Mouse (Mus musculus): ENCODE data around the gene Fmod. TPM values are rescaled to one million over a fixed set of nuclear protein-coding genes. Genes with fewer than 3 reads are reported as not detected.
A peak's percentile ranks its signal among the peaks of the same experiment; 100 is the strongest.

The Fmod gene
- polyA plus RNA-seq, 1 experiment from 2014 or later = 0.23 TPM

DNA sequence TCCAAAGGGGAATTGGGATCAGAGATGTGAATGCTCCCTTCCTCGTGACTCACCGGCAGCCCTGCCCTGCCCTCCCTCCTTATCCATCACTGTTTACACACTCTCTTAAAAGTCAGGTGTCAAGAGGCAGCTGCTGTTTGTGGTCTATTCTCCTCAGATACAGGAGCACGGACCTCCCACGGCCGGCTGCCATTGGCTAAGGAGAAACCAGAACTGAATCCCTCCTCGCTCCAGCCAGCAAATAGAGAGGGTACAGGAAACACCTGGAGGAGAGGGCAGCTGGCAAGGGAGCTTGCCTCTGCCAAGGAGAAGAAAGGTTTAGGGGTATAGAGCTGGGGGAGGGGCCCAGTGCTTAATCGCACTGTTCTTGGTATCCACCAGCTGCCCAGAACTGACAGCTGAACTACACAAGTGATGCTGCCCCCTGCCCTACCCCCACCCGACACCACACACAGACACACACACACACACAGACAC is 30.1 kb downstream of the Fmod start:
- no peaks in the 10 kb centered on the region for H3K36me3 ChIP-seq (ENCODE audit: control insufficient read depth, insufficient read depth, low read length)
- no peaks in the 10 kb centered on the region for H3K9me3 ChIP-seq (ENCODE audit: control insufficient read depth, low read length)
- no peak overlapping the region for H3K4me3 ChIP-seq (ENCODE audit: low read depth, low read length)
- 12% methylated on average over 8 of the region's 8 CpGs for WGBS
- ATAC-seq (ENCODE audit: low read depth) = no peak
- H3K4me1 ChIP-seq (ENCODE audit: control insufficient read depth, insufficient read depth, low read length) = peaks cover 29% of the 10 kb centered on the region
- H3K4me2 ChIP-seq (ENCODE audit: low read depth, low read length) = no peak overlapping the region
- H3K27ac ChIP-seq (ENCODE audit: low read depth, low read length) = no peak overlapping the region
- no peak overlapping the region for H3K9ac ChIP-seq (replicated peaks; ENCODE audit: low read depth, low read length)
- H3K27me3 ChIP-seq (ENCODE audit: control insufficient read depth, insufficient read depth, low read length) = no peaks in the 10 kb centered on the region

DNA sequence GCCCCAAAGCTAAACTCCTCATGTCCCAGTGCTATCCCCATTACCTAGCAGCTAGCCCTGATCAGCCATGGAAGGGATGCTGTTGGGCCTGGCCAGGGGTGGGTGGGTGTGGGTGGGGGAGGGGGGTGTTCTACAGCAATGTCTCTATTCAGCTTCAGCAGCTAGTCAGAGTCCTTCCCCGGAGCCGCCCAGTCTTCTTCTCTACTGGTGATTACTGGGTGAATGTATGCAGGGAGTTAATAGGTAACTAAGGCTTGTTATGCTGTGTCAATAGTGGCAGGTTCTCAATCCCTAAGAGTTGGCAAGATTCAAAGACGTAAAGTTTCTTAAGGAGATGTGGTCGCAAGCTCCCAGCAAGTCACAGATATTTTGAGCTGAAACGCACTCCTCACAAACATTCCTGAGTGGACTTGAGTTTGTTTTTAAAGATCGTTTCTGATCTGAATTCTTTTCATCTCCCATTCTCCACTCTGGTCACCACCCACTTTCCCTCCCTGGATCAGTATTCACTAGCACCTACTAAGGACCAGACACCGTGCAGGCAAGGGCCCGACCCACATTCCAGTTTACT is 33.1 kb downstream of the Fmod start:
- no peaks in the 10 kb centered on the region for H3K27me3 ChIP-seq (ENCODE audit: control insufficient read depth, insufficient read depth, low read length)
- H3K36me3 ChIP-seq (ENCODE audit: control insufficient read depth, insufficient read depth, low read length) = no peaks in the 10 kb centered on the region
- ATAC-seq (ENCODE audit: low read depth) = no peak
- no peaks in the 10 kb centered on the region for H3K9me3 ChIP-seq (ENCODE audit: control insufficient read depth, low read length)
- H3K4me1 ChIP-seq (ENCODE audit: control insufficient read depth, insufficient read depth, low read length) = 0 out of 2 replicates have a peak, but pooled peaks cover 9% of the 10 kb centered on the region
- H3K4me2 ChIP-seq (ENCODE audit: low read depth, low read length) = no peak overlapping the region
- no peak overlapping the region for H3K27ac ChIP-seq (ENCODE audit: low read depth, low read length)
- H3K4me3 ChIP-seq (ENCODE audit: low read depth, low read length) = no peak overlapping the region
- 41% methylated on average over 8 of the region's 8 CpGs for WGBS
- H3K9ac ChIP-seq (replicated peaks; ENCODE audit: low read depth, low read length) = no peak overlapping the region

DNA sequence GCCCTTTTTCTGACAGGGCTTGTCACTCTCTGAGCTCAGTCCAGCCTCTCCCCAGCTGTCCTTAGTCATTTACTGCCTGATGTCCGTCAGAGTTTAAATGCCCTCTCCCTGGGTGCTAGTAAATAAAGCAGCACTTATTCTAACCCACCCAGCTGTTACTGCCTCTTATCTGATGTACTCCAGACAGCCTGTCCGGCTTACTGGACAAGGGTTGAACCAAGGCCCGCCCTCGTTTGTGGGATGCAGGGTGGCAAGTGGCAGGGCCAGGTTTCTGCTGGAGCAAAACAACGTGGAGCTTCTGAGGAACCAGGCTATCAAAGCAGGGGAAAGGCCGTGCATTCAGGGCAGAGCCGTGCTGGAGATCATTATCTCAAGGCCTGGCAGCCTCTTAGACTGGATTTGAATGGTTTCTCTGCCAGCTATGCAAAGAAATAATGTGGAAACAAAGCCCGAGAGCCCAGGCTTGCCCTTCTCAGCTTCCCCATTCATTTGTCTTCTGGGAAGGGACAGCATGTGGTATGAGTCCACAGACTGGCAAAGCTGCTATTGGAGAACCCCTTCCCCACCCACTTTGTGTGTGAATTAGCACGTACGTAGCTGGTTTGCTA is 34.5 kb downstream of the Fmod start:
- Histone ChIP-seq H3K4me1 (ENCODE audit: control insufficient read depth, insufficient read depth, low read length) (peaks cover 16% of the 10 kb centered on the region), H3K4me2 (ENCODE audit: low read depth, low read length) (no peak overlapping the region), H3K4me3 (ENCODE audit: low read depth, low read length) (no peak overlapping the region), H3K36me3 (ENCODE audit: control insufficient read depth, insufficient read depth, low read length) (no peaks in the 10 kb centered on the region), H3K9me3 (ENCODE audit: control insufficient read depth, low read length) (no peaks in the 10 kb centered on the region), H3K27me3 (ENCODE audit: control insufficient read depth, insufficient read depth, low read length) (no peaks in the 10 kb centered on the region), H3K27ac (ENCODE audit: low read depth, low read length) (peak overlapping the region; percentile 13), H3K9ac (replicated peaks; ENCODE audit: low read depth, low read length) (no peak overlapping the region)
- ATAC-seq (ENCODE audit: low read depth) = peak; percentile 22; the same call in 1 of the 2 replicates
- WGBS = 20% methylated on average over 10 of the region's 10 CpGs

DNA sequence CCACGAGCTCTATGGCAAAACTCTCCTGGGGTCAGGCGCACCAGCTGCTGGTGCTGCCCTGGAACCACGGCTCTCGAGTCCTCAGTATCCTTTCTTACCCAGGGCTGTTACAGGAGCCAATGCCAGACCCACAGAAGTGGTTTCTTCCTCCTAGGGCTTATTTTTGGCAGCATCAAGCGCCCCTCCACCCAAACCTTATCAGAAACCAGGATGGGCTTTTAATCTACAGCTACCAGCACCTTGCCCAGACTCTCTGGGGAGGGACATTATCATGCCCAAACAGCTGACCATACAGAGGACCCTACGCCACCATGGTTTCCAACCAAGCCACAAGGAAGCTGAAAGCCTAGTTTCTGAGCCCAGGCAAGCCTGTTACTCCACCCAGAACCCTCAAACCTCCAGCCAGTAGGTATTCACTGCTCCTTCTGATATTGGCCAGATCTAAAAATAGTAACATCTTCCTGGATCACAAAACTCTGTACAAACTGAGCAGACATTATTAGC is 36.1 kb downstream of the Fmod start:
- Histone ChIP-seq H3K9me3 (ENCODE audit: control insufficient read depth, low read length) (no peaks in the 10 kb centered on the region), H3K4me2 (ENCODE audit: low read depth, low read length) (no peak overlapping the region), H3K36me3 (ENCODE audit: control insufficient read depth, insufficient read depth, low read length) (no peaks in the 10 kb centered on the region), H3K4me1 (ENCODE audit: control insufficient read depth, insufficient read depth, low read length) (peaks cover 20% of the 10 kb centered on the region), H3K9ac (replicated peaks; ENCODE audit: low read depth, low read length) (no peak overlapping the region), H3K4me3 (ENCODE audit: low read depth, low read length) (no peak overlapping the region), H3K27me3 (ENCODE audit: control insufficient read depth, insufficient read depth, low read length) (no peaks in the 10 kb centered on the region), H3K27ac (ENCODE audit: low read depth, low read length) (no peak overlapping the region)
- WGBS = 67% methylated on average over 6 of the region's 6 CpGs
- no peak for ATAC-seq (ENCODE audit: low read depth)

DNA sequence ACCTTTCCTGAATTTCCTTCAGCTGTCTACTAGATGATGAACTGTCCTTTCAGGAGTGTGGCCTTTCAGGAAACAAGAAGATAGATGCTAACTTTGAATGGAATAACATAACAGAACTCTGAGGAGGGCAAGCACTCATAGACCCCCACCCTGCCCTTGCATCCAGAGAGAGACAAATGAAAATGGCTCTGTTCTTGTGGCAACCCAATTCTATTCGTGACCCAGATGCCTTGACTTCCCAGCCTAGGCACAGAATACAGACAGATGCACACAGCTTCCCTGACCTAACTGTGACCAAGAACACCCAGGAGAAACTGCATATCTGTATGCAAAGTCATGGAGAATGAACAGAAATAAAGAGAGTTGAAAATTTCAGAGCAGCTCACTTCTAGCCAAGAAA is 36.6 kb downstream of the Fmod start:
- Histone ChIP-seq H3K27me3 (ENCODE audit: control insufficient read depth, insufficient read depth, low read length) (no peaks in the 10 kb centered on the region), H3K9me3 (ENCODE audit: control insufficient read depth, low read length) (no peaks in the 10 kb centered on the region), H3K9ac (replicated peaks; ENCODE audit: low read depth, low read length) (no peak overlapping the region), H3K36me3 (ENCODE audit: control insufficient read depth, insufficient read depth, low read length) (no peaks in the 10 kb centered on the region), H3K27ac (ENCODE audit: low read depth, low read length) (no peak overlapping the region), H3K4me2 (ENCODE audit: low read depth, low read length) (no peak overlapping the region), H3K4me3 (ENCODE audit: low read depth, low read length) (no peak overlapping the region), H3K4me1 (ENCODE audit: control insufficient read depth, insufficient read depth, low read length) (peaks cover 21% of the 10 kb centered on the region)
- ATAC-seq (ENCODE audit: low read depth) = no peak
- WGBS = 62% methylated on average over 1 of the region's 1 CpGs

DNA sequence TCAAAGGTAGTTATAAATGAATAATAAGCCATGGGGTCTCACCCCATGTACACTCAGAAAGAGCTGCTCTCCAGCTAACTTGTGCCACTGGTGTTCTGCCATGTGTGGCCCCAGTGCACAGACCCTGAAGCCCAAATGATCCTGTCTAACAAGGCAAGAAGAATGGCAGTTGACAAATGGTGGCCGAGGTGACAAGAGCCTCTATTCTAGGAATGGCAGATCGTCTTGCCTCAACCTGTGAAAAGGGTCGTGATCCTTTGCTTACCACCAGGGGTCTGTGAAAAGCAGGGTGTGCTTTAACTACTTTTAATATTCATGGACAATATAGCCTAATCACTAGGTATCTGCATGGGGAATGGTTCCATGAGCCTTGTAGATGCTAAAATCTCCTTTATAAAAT is 37.1 kb downstream of the Fmod start:
- H3K36me3 ChIP-seq (ENCODE audit: control insufficient read depth, insufficient read depth, low read length) = no peaks in the 10 kb centered on the region
- H3K9ac ChIP-seq (replicated peaks; ENCODE audit: low read depth, low read length) = no peak overlapping the region
- H3K4me3 ChIP-seq (ENCODE audit: low read depth, low read length) = no peak overlapping the region
- H3K27ac ChIP-seq (ENCODE audit: low read depth, low read length) = no peak overlapping the region
- 28% methylated on average over 3 of the region's 3 CpGs for WGBS
- ATAC-seq (ENCODE audit: low read depth) = no peak
- no peaks in the 10 kb centered on the region for H3K27me3 ChIP-seq (ENCODE audit: control insufficient read depth, insufficient read depth, low read length)
- peaks cover 21% of the 10 kb centered on the region for H3K4me1 ChIP-seq (ENCODE audit: control insufficient read depth, insufficient read depth, low read length)
- H3K4me2 ChIP-seq (ENCODE audit: low read depth, low read length) = peak overlapping the region; percentile 4; the same call in 1 of the 2 replicates
- no peaks in the 10 kb centered on the region for H3K9me3 ChIP-seq (ENCODE audit: control insufficient read depth, low read length)

DNA sequence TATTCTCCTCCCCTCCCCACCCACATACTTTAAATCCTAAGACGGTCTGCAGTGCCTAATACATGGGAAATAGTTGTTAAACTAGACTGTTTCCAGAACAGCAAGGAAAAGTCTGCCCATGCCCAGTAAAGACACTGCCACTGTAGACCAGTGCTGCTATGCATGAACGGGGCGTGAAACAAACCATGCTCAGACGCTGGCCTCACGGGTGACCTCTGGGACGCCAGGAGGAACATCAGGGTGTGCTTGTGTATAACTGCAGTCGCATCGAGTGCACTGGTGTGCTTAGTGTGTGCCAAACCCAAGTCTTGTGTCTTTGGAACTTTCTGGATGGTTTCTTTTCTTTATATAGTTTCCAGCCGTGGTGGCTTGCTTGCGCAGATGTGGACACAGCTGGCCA is 37.6 kb downstream of the Fmod start:
- H3K27ac ChIP-seq (ENCODE audit: low read depth, low read length) = no peak overlapping the region
- no peak overlapping the region for H3K9ac ChIP-seq (replicated peaks; ENCODE audit: low read depth, low read length)
- no peaks in the 10 kb centered on the region for H3K36me3 ChIP-seq (ENCODE audit: control insufficient read depth, insufficient read depth, low read length)
- H3K9me3 ChIP-seq (ENCODE audit: control insufficient read depth, low read length) = no peaks in the 10 kb centered on the region
- H3K4me3 ChIP-seq (ENCODE audit: low read depth, low read length) = no peak overlapping the region
- peak overlapping the region; percentile 64; the same call in 1 of the 2 replicates for H3K4me2 ChIP-seq (ENCODE audit: low read depth, low read length)
- no peak for ATAC-seq (ENCODE audit: low read depth)
- H3K27me3 ChIP-seq (ENCODE audit: control insufficient read depth, insufficient read depth, low read length) = no peaks in the 10 kb centered on the region
- 68% methylated on average over 10 of the region's 10 CpGs for WGBS
- H3K4me1 ChIP-seq (ENCODE audit: control insufficient read depth, insufficient read depth, low read length) = peaks cover 21% of the 10 kb centered on the region

DNA sequence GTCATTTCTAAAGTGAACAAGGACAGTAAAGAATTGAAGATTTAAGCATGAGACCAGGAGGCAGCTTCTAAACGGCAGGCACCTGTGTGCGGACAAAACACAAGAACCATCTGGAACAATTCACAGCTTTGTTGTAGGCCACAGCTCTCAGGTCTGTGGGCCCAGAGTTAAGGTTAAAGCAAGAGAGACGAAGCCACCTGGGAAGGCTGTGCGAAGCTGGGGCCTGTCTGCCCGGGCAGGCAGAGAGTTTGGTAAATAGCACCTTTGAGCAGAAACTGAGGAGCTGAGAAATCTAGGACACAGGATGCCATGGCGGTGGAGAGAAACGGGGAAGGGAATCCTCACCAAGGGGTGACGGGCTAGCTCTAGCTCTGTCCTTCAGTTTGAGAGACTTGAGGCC is 38.5 kb downstream of the Fmod start:
- no peaks in the 10 kb centered on the region for H3K9me3 ChIP-seq (ENCODE audit: control insufficient read depth, low read length)
- no peak overlapping the region for H3K27ac ChIP-seq (ENCODE audit: low read depth, low read length)
- ATAC-seq (ENCODE audit: low read depth) = no peak
- 82% methylated on average over 8 of the region's 8 CpGs for WGBS
- H3K4me3 ChIP-seq (ENCODE audit: low read depth, low read length) = peak overlapping the region; percentile 71
- H3K4me1 ChIP-seq (ENCODE audit: control insufficient read depth, insufficient read depth, low read length) = peaks cover 21% of the 10 kb centered on the region
- H3K9ac ChIP-seq (replicated peaks; ENCODE audit: low read depth, low read length) = peak overlapping the region; percentile 25; the same call in 1 of the 2 replicates
- no peaks in the 10 kb centered on the region for H3K27me3 ChIP-seq (ENCODE audit: control insufficient read depth, insufficient read depth, low read length)
- H3K36me3 ChIP-seq (ENCODE audit: control insufficient read depth, insufficient read depth, low read length) = no peaks in the 10 kb centered on the region
- H3K4me2 ChIP-seq (ENCODE audit: low read depth, low read length) = peak overlapping the region; percentile 64

DNA sequence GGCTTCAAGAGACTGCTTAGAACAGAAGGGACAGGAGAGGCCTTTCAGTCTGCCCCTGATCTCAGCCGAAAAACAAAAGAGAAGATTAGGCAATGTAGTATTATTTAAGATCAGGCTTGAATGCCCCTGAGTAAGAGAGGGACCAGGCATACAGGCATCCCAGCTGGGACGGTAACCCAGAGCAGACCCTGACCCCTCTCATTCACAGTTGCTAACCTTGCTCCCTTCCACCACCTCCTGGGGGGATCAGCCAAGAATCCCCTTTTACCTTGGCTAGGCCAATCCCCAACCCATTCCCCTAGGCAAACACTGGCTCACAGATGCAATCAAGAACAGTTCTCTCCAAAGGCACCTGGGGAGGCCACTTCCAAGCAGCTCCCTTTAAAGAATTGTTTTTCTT is 39.7 kb downstream of the Fmod start:
- peaks cover 21% of the 10 kb centered on the region for H3K4me1 ChIP-seq (ENCODE audit: control insufficient read depth, insufficient read depth, low read length)
- 25% methylated on average over 2 of the region's 2 CpGs for WGBS
- H3K4me3 ChIP-seq (ENCODE audit: low read depth, low read length) = peak overlapping the region; percentile 71
- peak overlapping the region; percentile 55; the same call in 1 of the 2 replicates for H3K27ac ChIP-seq (ENCODE audit: low read depth, low read length)
- ATAC-seq (ENCODE audit: low read depth) = no peak
- no peaks in the 10 kb centered on the region for H3K27me3 ChIP-seq (ENCODE audit: control insufficient read depth, insufficient read depth, low read length)
- peak overlapping the region; percentile 64 for H3K4me2 ChIP-seq (ENCODE audit: low read depth, low read length)
- H3K36me3 ChIP-seq (ENCODE audit: control insufficient read depth, insufficient read depth, low read length) = no peaks in the 10 kb centered on the region
- peak overlapping the region; percentile 44 for H3K9ac ChIP-seq (replicated peaks; ENCODE audit: low read depth, low read length)
- no peaks in the 10 kb centered on the region for H3K9me3 ChIP-seq (ENCODE audit: control insufficient read depth, low read length)

Data from neural tube, embryonic 14.5 days (tissue).